Mouse (Mus musculus) midbrain, postnatal 0 days (tissue): Measurements from ENCODE around the gene Mpv17l2. TPM values are rescaled to one million over a fixed set of nuclear protein-coding genes. Genes with fewer than 3 reads are reported as not detected.

Source experiments
- ATAC-seq: fragments of 200-750 bp; cut with Nextera tagmentation; 2 replicates; pipeline ENCODE4 v1.8.0; 2017; ENCODE audit warnings: moderate number of reproducible peaks, mild to moderate bottlenecking, moderate TSS enrichment, moderate library complexity; ENCODE audit not compliant: low FRiP score
- DNase-seq: peaks from one replicate; pipeline ENCODE4 v3.0.0-alpha.2; 2015; ENCODE audit warnings: low spot score
- H3K27ac ChIP-seq: fragments of 300-500 bp; sonication (generic); 2 replicates; pipeline ENCODE4 v1.5.1; 2014; ENCODE audit warnings: low read depth, mild to moderate bottlenecking, low read length, mixed read lengths
- H3K27me3 ChIP-seq: fragments of 300-500 bp; sonication (generic); 2 replicates; pipeline ENCODE4 v1.6.1; 2014; ENCODE audit warnings: low read length, control low read depth, mixed read lengths; ENCODE audit not compliant: insufficient read depth
- H3K36me3 ChIP-seq: fragments of 300-500 bp; sonication (generic); 2 replicates; pipeline ENCODE4 v1.6.1; 2014; ENCODE audit warnings: low read length, control low read depth, mixed read lengths; ENCODE audit not compliant: insufficient read depth
- H3K4me1 ChIP-seq: fragments of 300-500 bp; sonication (generic); 2 replicates; pipeline ENCODE4 v1.6.1; 2014; ENCODE audit warnings: mild to moderate bottlenecking, control low read depth, antibody characterized with exemption, low read length, mixed read lengths; ENCODE audit not compliant: insufficient read depth
- H3K4me2 ChIP-seq: fragments of 300-500 bp; sonication (generic); 2 replicates; pipeline ENCODE4 v1.6.1; 2014; ENCODE audit warnings: low read depth, mild to moderate bottlenecking, low read length, mixed read lengths; ENCODE audit not compliant: poor library complexity, severe bottlenecking
- H3K4me3 ChIP-seq: fragments of 300-500 bp; sonication (generic); 2 replicates; pipeline ENCODE4 v1.5.1; 2014; ENCODE audit warnings: low read depth, mild to moderate bottlenecking, low read length, moderate library complexity
- H3K9ac ChIP-seq: fragments of 300-500 bp; sonication (generic); replicated peaks from 2 replicates; pipeline ENCODE4 v1.6.1; 2014; ENCODE audit warnings: mild to moderate bottlenecking, low read length, moderate library complexity, mixed read lengths; ENCODE audit not compliant: poor library complexity, severe bottlenecking
- H3K9me3 ChIP-seq: fragments of 300-500 bp; sonication (generic); 2 replicates; pipeline ENCODE4 v1.6.1; 2016; ENCODE audit warnings: low read length, control low read depth
- CTCF ChIP-seq: IDR thresholded peaks from 2 replicates; pipeline ENCODE4 v1.5.1; 2016; ENCODE audit warnings: antibody characterized with exemption, mild to moderate bottlenecking
- WGBS: fragments of 180-500 bp; shearing (Covaris S2); extraction: QIAGEN DNeasy Blood & Tissue Kit; methylation state at CpG from one replicate; pipeline ENCODE4 v1.1.7; 2014; 5-methylcytosine and 5-hydroxymethylcytosine counted together
- polyA plus RNA-seq: library from polyadenylated mRNA; unstranded; fragments of >200 nt; fragmentation: Nextera tagmentation; extraction: Ambion mirVana; gene quantifications from 2 replicates; pipeline ENCODE4 v1.2.1, GENCODE M21; 2015
- total RNA-seq: library from RNA; depleted of rRNA; stranded (reverse); fragments of >200 nt; gene quantifications from 2 replicates; pipeline ENCODE4 v1.2.3, GENCODE M21; 2014

The Mpv17l2 gene
- total and polyA plus RNA-seq, 2 experiments from 2014 or later, result 27.8 to 43.7 TPM

- H3K9me3 ChIP-seq, result no peaks in the 10 kb centered on the region
- peak within 1 kb of the TSS; percentile 72 for H3K4me2 ChIP-seq
- H3K9ac ChIP-seq, result peak within 1 kb of the TSS; percentile 42; the same call in 1 of the 2 replicates
- no peaks in the 10 kb centered on the region for H3K36me3 ChIP-seq
- peak within 1 kb of the TSS; percentile 42 for H3K4me3 ChIP-seq
- WGBS, result 1% methylated on average over 45 of the region's 45 CpGs
- peak; percentile 74 for DNase-seq
- H3K27me3 ChIP-seq, result peaks cover 14% of the 10 kb centered on the region
- no peaks in the 10 kb centered on the region for H3K4me1 ChIP-seq
- ATAC-seq, result peak; percentile 85
- TF ChIP-seq CTCF, result no peak
- no peak within 1 kb of the TSS for H3K27ac ChIP-seq
These were observed 43.9 kb upstream of the Mpv17l2 start, which contains the start of gene Mast3 for GRCm38 (mm10) chr8:70804481-70805206. Gene Mast3, minus strand, starts transcription at chr8:70805054.

- Histone ChIP-seq H3K36me3 (no peaks in the 10 kb centered on the region), H3K27me3 (peaks cover 16% of the 10 kb centered on the region), H3K4me3 (peak overlapping the region; percentile 42), H3K9me3 (no peaks in the 10 kb centered on the region), H3K4me1 (no peaks in the 10 kb centered on the region), H3K27ac (no peak overlapping the region), H3K9ac (0 out of 2 replicates have a peak overlapping the region, but pooled peaks have one; percentile 5), H3K4me2 (peak overlapping the region; percentile 72)
- no peak for ATAC-seq
- TF ChIP-seq CTCF, result no peak
- 1% methylated on average over 45 of the region's 47 CpGs for WGBS
- no peak for DNase-seq
These were observed 43.2 kb upstream of the Mpv17l2 start for GRCm38 (mm10) chr8:70803761-70804480.

GRCm38 (mm10) chr8:70802786-70803510, 42.2 kb upstream of the Mpv17l2 start:
- Histone ChIP-seq H3K4me2 (no peak overlapping the region), H3K9me3 (no peaks in the 10 kb centered on the region), H3K27ac (no peak overlapping the region), H3K27me3 (peaks cover 19% of the 10 kb centered on the region), H3K36me3 (no peaks in the 10 kb centered on the region), H3K9ac (no peak overlapping the region), H3K4me3 (no peak overlapping the region), H3K4me1 (no peaks in the 10 kb centered on the region; the same call in 1 of the 2 replicates)
- no peak for ATAC-seq
- no peak for DNase-seq
- WGBS, result 74% methylated on average over 11 of the region's 11 CpGs
- no peak for TF ChIP-seq CTCF

DNA sequence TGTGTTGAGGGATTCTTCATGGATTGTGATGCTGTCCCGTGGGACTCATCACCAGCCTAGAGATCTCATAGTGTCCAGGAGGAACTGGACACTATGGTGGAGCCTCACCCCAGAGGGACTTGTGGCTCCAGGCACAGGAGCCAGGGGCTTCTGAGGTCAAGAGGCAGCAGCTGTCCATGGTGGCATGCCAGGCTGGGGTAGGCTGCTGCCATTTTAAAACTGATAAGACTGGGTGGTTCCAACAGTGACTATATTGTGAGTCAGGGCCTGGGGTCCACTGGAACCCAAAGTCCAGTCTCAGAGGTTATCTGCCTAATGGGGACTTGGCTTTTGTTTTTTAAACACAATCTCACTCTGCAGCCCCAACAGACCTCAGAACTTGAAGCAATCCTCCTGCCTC, 41.1 kb upstream of the Mpv17l2 start:
- Histone ChIP-seq H3K27ac (no peak overlapping the region), H3K4me2 (no peak overlapping the region), H3K4me1 (no peaks in the 10 kb centered on the region; the same call in 1 of the 2 replicates), H3K36me3 (no peaks in the 10 kb centered on the region), H3K27me3 (peaks cover 19% of the 10 kb centered on the region), H3K9me3 (no peaks in the 10 kb centered on the region), H3K9ac (no peak overlapping the region), H3K4me3 (no peak overlapping the region)
- 83% methylated on average over 1 of the region's 1 CpGs for WGBS
- ATAC-seq, result no peak
- no peak for TF ChIP-seq CTCF
- no peak for DNase-seq

DNA sequence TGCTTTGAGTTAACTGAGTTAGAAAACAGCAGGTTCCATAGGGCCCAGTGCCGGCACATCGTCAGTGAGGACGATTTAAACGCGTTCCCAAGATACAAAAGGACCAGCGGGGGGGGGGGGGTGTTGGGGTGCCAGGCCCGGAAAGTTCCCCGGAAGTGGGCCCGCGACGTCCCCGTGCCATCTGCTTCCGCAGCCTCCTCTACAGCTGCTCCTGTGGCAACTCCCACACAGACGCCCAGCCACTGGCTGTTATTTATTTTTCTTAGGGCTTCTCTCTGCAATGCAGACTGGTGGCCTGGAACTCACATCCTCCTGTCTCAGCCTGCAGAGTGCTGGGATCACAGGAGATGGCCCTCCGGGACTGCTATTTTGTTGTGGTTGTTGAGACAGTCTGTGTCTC, 40.4 kb upstream of the Mpv17l2 start:
- H3K9me3 ChIP-seq, result no peaks in the 10 kb centered on the region
- TF ChIP-seq CTCF, result no peak
- ATAC-seq, result no peak
- no peak overlapping the region for H3K4me3 ChIP-seq
- peaks cover 19% of the 10 kb centered on the region for H3K27me3 ChIP-seq
- no peak overlapping the region for H3K9ac ChIP-seq
- DNase-seq, result no peak
- no peak overlapping the region for H3K4me2 ChIP-seq
- H3K27ac ChIP-seq, result no peak overlapping the region
- H3K4me1 ChIP-seq, result peaks cover 3% of the 10 kb centered on the region; the same call in 1 of the 2 replicates
- 34% methylated on average over 15 of the region's 15 CpGs for WGBS
- H3K36me3 ChIP-seq, result no peaks in the 10 kb centered on the region
